Mouse (Mus musculus) stomach, embryonic 14.5 days (tissue): ENCODE results near the gene Clec4n. TPM values are rescaled to one million over a fixed set of nuclear protein-coding genes. Genes with fewer than 3 reads are reported as not detected.
"Not testable (repeated sequence)": the region's sequence is repeated elsewhere in the genome, so short reads cannot be mapped to it uniquely, and the experiment has no call there.

Experiments used
- ATAC-seq: fragments of 200-750 bp; cut with Nextera tagmentation; 2 replicates; pipeline ENCODE4 v1.8.0; 2017; ENCODE audit warnings: low read depth, moderate TSS enrichment; ENCODE audit not compliant: insufficient number of reproducible peaks, insufficient read depth, low FRiP score
- H3K27ac ChIP-seq: fragments of 300-500 bp; sonication (generic); 2 replicates; pipeline ENCODE4 v1.5.1; 2014; ENCODE audit warnings: mild to moderate bottlenecking, low read length, moderate library complexity, mixed read lengths
- H3K27me3 ChIP-seq: fragments of 300-500 bp; sonication (generic); 2 replicates; pipeline ENCODE4 v1.6.1; 2014; ENCODE audit warnings: low read length, control low read depth, mixed read lengths; ENCODE audit not compliant: control insufficient read depth, insufficient read depth
- H3K36me3 ChIP-seq: fragments of 300-500 bp; sonication (generic); 2 replicates; pipeline ENCODE4 v1.6.1; 2014; ENCODE audit warnings: mild to moderate bottlenecking, control low read depth, low read length, moderate library complexity, mixed read lengths; ENCODE audit not compliant: control insufficient read depth, insufficient read depth
- H3K4me1 ChIP-seq: fragments of 300-500 bp; sonication (generic); 2 replicates; pipeline ENCODE4 v1.6.1; 2014; ENCODE audit warnings: low read length, control low read depth, mixed read lengths; ENCODE audit not compliant: control insufficient read depth, insufficient read depth
- H3K4me2 ChIP-seq: fragments of 300-500 bp; sonication (generic); replicated peaks from 2 replicates; pipeline ENCODE4 v1.6.1; 2014; ENCODE audit warnings: low read depth, low read length, control low read depth
- H3K4me3 ChIP-seq: fragments of 300-500 bp; sonication (generic); 2 replicates; pipeline ENCODE4 v1.5.1; 2014; ENCODE audit warnings: low read depth, low read length, control low read depth
- H3K9ac ChIP-seq: fragments of 300-500 bp; sonication (generic); replicated peaks from 2 replicates; pipeline ENCODE4 v1.6.1; 2014; ENCODE audit warnings: low read depth, mild to moderate bottlenecking, control low read depth, low read length, moderate library complexity, mixed read lengths
- H3K9me3 ChIP-seq: fragments of 300-500 bp; sonication (generic); 2 replicates; pipeline ENCODE4 v1.6.1; 2016; ENCODE audit warnings: low read depth, low read length, control low read depth; ENCODE audit not compliant: control insufficient read depth
- WGBS: fragments of 180-500 bp; shearing (Covaris S2); extraction: QIAGEN DNeasy Blood & Tissue Kit; methylation state at CpG from one replicate; pipeline ENCODE4 v1.1.7; 2014; 5-methylcytosine and 5-hydroxymethylcytosine counted together
- polyA plus RNA-seq: library from polyadenylated mRNA; unstranded; fragments of >200 nt; fragmentation: Nextera tagmentation; extraction: Ambion mirVana; gene quantifications from 2 replicates; pipeline ENCODE4 v1.2.1, GENCODE M21; 2014

The Clec4n gene
- polyA plus RNA-seq, 1 experiment from 2014 or later, result 3.3 TPM

DNA sequence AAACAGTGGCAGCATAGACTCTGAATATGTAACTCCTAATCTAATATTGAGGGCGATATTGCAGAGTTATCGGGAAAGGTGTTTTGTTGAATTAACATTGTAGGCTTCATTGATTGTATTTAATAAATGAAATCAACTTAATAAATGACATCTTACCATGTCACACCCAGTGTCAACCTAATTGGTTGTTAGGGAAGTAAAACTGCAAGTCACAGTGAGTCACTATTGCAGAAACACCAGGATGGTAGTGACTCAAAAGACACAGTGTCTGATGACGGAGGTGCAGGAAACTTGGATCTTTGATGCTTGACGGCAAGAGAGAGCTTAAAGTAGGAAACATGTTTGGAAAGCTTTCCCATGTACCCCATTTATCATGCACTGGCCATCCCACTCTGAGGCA lies 36.2 kb downstream of the Clec4n start:
- ATAC-seq, result no peak
- 0 out of 2 replicates have a peak, but pooled peaks cover 3% of the 10 kb centered on the region for H3K9me3 ChIP-seq
- no peaks in the 10 kb centered on the region for H3K4me1 ChIP-seq
- no peak overlapping the region for H3K4me3 ChIP-seq
- no peak overlapping the region for H3K4me2 ChIP-seq
- H3K9ac ChIP-seq, result no peak overlapping the region
- H3K36me3 ChIP-seq, result no peaks in the 10 kb centered on the region
- WGBS, result 89% methylated on average over 4 of the region's 4 CpGs
- no peak overlapping the region for H3K27ac ChIP-seq
- H3K27me3 ChIP-seq, result no peaks in the 10 kb centered on the region

DNA sequence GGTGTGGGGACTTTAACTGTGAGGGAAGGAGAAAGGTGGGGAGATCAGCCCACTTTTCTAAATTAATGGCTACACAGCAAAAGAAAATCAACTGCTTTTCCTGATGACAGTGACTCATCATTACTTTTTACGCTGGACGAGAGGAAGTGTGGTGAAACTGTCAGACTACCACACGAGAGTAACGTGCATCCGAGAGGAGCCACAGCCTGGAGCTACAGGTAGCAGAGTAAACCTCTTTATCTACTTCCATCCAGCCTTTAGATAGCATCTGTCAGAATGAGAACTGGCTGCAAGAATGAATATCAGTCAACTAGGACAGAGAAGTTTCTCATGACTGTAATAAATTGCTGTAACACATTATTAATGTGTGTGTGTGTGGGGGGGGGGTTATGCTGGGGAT lies 37.3 kb downstream of the Clec4n start:
- ATAC-seq, result no peak
- WGBS, result 74% methylated on average over 5 of the region's 5 CpGs
- H3K36me3 ChIP-seq, result no peaks in the 10 kb centered on the region
- H3K4me1 ChIP-seq, result no peaks in the 10 kb centered on the region
- no peak overlapping the region for H3K27ac ChIP-seq
- H3K9me3 ChIP-seq, result 0 out of 2 replicates have a peak, but pooled peaks cover 3% of the 10 kb centered on the region
- H3K27me3 ChIP-seq, result no peaks in the 10 kb centered on the region
- H3K4me3 ChIP-seq, result no peak overlapping the region
- H3K9ac ChIP-seq, result no peak overlapping the region
- H3K4me2 ChIP-seq, result no peak overlapping the region

DNA sequence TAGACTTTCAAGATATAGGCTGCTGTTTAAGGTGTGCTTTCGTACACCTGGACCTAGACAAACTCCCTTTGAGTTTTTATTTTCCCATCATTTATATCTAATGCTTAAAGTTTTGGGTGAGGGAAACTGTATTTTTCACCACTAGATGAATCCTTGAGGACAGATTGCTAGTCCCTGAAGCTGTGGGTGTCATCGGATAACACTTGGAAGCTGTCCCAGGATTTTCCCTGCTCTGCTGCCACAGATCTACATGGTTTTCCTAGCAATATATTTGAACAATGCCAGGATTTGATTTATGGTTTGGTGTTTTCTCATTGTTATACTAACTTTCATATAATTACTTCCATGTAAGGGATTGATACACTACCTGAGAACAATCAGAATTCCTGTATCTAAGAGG lies 49.8 kb downstream of the Clec4n start:
- H3K4me1 ChIP-seq, result no peaks in the 10 kb centered on the region
- WGBS, result 84% methylated on average over 2 of the region's 2 CpGs
- no peaks in the 10 kb centered on the region for H3K9me3 ChIP-seq
- no peaks in the 10 kb centered on the region for H3K36me3 ChIP-seq
- H3K4me3 ChIP-seq, result no peak overlapping the region
- H3K27ac ChIP-seq, result no peak overlapping the region
- H3K4me2 ChIP-seq, result no peak overlapping the region
- no peaks in the 10 kb centered on the region for H3K27me3 ChIP-seq
- no peak for ATAC-seq
- no peak overlapping the region for H3K9ac ChIP-seq

DNA sequence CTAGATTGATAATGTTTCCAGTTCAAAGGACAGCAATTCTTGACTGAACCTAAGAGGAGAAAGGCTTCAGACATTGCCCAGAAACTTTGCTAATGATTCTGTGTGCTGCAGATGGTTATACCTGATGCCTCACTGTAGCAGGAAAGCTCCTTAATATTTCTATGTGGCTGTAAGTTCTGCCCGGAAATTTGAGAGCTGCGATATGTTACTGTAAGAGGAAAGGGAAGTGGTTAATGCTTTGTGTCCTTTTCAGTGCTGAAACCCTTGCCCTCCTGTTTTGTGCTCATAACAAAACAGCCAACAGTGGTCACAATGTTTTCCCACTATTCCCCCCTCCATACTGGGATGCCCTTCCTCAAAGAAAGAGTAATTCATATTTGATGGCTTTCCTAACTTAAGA lies 56.7 kb downstream of the Clec4n start:
- Histone ChIP-seq H3K27me3 (no peaks in the 10 kb centered on the region), H3K4me2 (no peak overlapping the region), H3K4me3 (no peak overlapping the region), H3K36me3 (no peaks in the 10 kb centered on the region), H3K9ac (no peak overlapping the region), H3K4me1 (no peaks in the 10 kb centered on the region), H3K9me3 (no peaks in the 10 kb centered on the region), H3K27ac (no peak overlapping the region)
- 83% methylated on average over 2 of the region's 2 CpGs for WGBS
- ATAC-seq, result no peak

DNA sequence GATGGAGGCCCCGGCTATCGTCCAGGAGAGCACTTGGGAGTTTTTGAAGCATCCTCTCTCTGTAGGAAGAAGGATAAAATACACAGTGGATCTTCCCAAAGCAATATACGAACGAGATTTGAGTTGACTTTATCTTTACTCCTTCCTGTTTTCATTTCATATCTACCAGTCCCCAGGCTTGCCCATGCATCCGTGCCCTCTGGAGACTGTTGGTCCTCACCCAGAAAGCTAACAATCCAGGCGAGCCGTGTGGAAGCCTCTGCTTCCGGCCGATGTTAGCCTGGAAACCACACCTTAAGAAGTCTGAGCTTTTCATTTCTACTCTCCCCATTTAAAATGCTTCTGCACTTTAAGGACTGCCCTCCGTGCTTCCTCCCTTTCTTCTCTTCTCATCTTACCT lies 59.3 kb downstream of the Clec4n start:
- Histone ChIP-seq H3K36me3 (no peaks in the 10 kb centered on the region), H3K4me1 (no peaks in the 10 kb centered on the region), H3K27me3 (no peaks in the 10 kb centered on the region), H3K9me3 (no peaks in the 10 kb centered on the region), H3K27ac (no peak overlapping the region), H3K4me2 (no peak overlapping the region), H3K9ac (no peak overlapping the region), H3K4me3 (no peak overlapping the region)
- ATAC-seq, result no peak
- WGBS, result 77% methylated on average over 10 of the region's 10 CpGs

DNA sequence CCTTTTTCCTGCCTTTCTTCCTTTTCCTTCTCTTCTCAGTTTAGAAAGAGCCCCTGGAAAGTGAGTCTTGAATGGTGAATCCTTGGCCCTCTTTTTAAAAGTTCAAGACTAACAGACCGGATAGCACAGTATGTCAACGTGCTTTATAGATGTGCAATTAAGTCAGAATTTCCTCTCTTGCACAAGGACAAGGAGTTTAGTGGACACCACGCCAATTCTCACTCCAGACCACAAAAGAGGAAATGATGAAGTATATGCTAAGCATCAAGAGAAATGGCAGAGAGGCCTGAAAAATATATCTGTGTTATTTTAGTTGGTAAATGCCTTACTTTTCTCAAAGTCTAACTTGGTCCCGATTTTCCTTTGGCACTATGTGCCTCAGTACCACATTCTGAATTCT lies 60.1 kb downstream of the Clec4n start, which contains the start of gene Clec4e:
Gene Clec4e (minus strand): TSS at position 118 of the 400 bp plus-strand sequence.
- H3K4me3 ChIP-seq, result no peak within 1 kb of the TSS
- no peak for ATAC-seq

DNA sequence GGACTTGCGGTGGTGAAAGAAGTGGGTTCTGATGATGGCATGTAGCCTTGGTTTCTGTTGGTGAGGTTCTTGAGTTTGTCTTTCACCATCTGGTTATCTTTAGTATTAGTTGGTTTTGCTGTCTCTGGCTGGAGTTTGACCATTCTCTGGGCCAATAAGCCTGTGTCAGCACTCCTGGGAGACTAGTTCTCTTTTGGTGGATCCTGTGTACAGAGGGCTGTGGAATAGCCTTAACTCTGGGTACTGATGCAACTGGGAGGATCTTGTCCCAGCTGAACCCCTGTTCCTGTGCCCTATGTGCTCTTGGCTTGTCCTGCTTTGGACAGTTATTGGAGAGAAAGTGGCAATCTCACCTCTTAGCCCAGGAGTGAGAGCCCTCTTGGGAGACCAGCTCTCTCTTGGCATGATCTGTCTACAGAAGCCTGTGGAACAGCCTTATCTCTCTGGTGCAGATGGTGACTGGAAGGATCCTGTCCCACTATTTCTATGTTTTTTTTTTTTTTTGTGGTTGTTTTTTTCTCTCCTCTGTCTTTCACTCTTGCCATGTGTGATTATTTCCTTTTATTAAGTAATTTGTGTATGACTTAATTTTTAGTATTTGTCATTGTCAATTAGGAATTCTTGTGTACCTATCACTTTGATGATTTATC lies 63.2 kb downstream of the Clec4n start:
- no peaks in the 10 kb centered on the region for H3K27me3 ChIP-seq
- 93% methylated on average over 1 of the region's 1 CpGs for WGBS
- ATAC-seq, result peak; percentile 71; the same call in 1 of the 2 replicates
- H3K36me3 ChIP-seq, result no peaks in the 10 kb centered on the region
- H3K9ac ChIP-seq, result no peak overlapping the region
- no peak overlapping the region for H3K4me2 ChIP-seq
- no peaks in the 10 kb centered on the region for H3K4me1 ChIP-seq
- no peak overlapping the region for H3K27ac ChIP-seq
- no peak overlapping the region for H3K4me3 ChIP-seq
- H3K9me3 ChIP-seq, result no peaks in the 10 kb centered on the region

More for the DNA sequence above, 60.1 kb downstream of the Clec4n start, which contains the start of gene Clec4e:
- H3K36me3 ChIP-seq, result no peaks in the 10 kb centered on the region
- H3K27ac ChIP-seq, result no peak within 1 kb of the TSS
- no peaks in the 10 kb centered on the region for H3K27me3 ChIP-seq
- no peaks in the 10 kb centered on the region for H3K4me1 ChIP-seq
- no peaks in the 10 kb centered on the region for H3K9me3 ChIP-seq
- H3K4me2 ChIP-seq, result no peak within 1 kb of the TSS
- WGBS, result 79% methylated on average over 4 of the region's 4 CpGs
- H3K9ac ChIP-seq, result no peak within 1 kb of the TSS

DNA sequence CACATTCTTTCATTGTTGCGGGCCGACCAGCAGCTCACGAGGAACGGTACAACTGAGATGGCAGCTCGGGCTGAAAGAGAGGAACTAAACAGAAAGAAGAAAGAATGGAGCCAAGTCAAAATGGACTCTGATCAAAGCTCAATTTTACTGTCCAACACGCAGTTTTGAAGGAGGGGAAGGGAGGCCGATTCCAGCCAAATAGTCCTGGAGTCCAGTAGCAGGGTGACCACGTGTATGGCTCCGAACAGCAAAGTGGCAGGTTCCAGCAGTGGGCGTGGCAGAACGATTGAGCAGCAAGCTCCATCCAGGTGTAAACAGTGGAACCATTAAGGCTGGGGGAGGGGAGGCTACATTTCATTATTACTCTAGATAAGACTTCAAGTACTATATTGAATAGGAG lies 63.9 kb downstream of the Clec4n start:
- not testable (repeated sequence) for ATAC-seq, H3K27ac ChIP-seq, H3K4me2 ChIP-seq, H3K4me1 ChIP-seq, H3K9ac ChIP-seq, H3K36me3 ChIP-seq, H3K9me3 ChIP-seq, H3K27me3 ChIP-seq, H3K4me3 ChIP-seq
- WGBS, result 84% methylated on average over 11 of the region's 11 CpGs
